Mouse (Mus musculus) megakaryocyte, embryonic 14.5 days (primary cell): Measurements from ENCODE around the gene Serpinb6a.

Experiments used
- FLI1 ChIP-seq: IDR thresholded peaks from 2 replicates; pipeline ENCODE4 v1.6.1; 2012; ENCODE audit warnings: low read length, inconsistent platforms, mixed read lengths
- GATA1 ChIP-seq: IDR thresholded peaks from 3 replicates; pipeline ENCODE4 v1.6.1; 2012; ENCODE audit warnings: mixed read lengths, low read length, inconsistent platforms, borderline replicate concordance

GRCm38 (mm10) chr13:33903290-33903689, 99.3 kb downstream of the Serpinb6a start:
- TF ChIP-seq GATA1 (no peak), FLI1 (no peak)
